Mouse (Mus musculus) forebrain, embryonic 13.5 days (tissue): ENCODE data around the gene Zfp580. TPM values are rescaled to one million over a fixed set of nuclear protein-coding genes. Genes with fewer than 3 reads are reported as not detected.

Experiments
- ATAC-seq: fragments of 200-750 bp; cut with Nextera tagmentation; 2 replicates; pipeline ENCODE4 v1.8.0; 2017
- H3K27ac ChIP-seq: fragments of 300-500 bp; sonication (generic); 2 replicates; pipeline ENCODE4 v1.5.1; 2015; ENCODE audit warnings: inconsistent platforms, mild to moderate bottlenecking, moderate library complexity
- H3K27me3 ChIP-seq: fragments of 300-500 bp; sonication (generic); 2 replicates; pipeline ENCODE4 v1.6.1; 2015; ENCODE audit warnings: mild to moderate bottlenecking, inconsistent platforms
- H3K36me3 ChIP-seq: fragments of 300-500 bp; sonication (generic); 2 replicates; pipeline ENCODE4 v1.6.1; 2015; ENCODE audit warnings: mild to moderate bottlenecking, inconsistent platforms; ENCODE audit not compliant: poor library complexity, severe bottlenecking
- H3K4me1 ChIP-seq: fragments of 300-500 bp; sonication (generic); 2 replicates; pipeline ENCODE4 v1.6.1; 2015; ENCODE audit warnings: inconsistent platforms
- H3K4me2 ChIP-seq: fragments of 300-500 bp; sonication (generic); 2 replicates; pipeline ENCODE4 v1.6.1; 2015; ENCODE audit warnings: inconsistent platforms, mild to moderate bottlenecking, moderate library complexity
- H3K4me3 ChIP-seq: fragments of 300-500 bp; sonication (generic); 2 replicates; pipeline ENCODE4 v1.5.1; 2015; ENCODE audit warnings: mild to moderate bottlenecking, inconsistent platforms
- H3K9ac ChIP-seq: fragments of 300-500 bp; sonication (generic); 2 replicates; pipeline ENCODE4 v1.6.1; 2015; ENCODE audit warnings: mild to moderate bottlenecking, inconsistent platforms
- H3K9me3 ChIP-seq: fragments of 300-500 bp; sonication (generic); replicated peaks from 2 replicates; pipeline ENCODE4 v1.6.1; 2016; ENCODE audit warnings: inconsistent platforms
- WGBS: fragments of 180-500 bp; shearing (Covaris S2); methylation state at CpG from one replicate; pipeline ENCODE4 v1.1.7; 2015; 5-methylcytosine and 5-hydroxymethylcytosine counted together
- polyA plus RNA-seq: library from polyadenylated mRNA; unstranded; fragments of >200 nt; fragmentation: Nextera tagmentation; extraction: Ambion mirVana; gene quantifications from 2 replicates; pipeline ENCODE4 v1.2.1, GENCODE M21; 2015

Gene Zfp580
- polyA plus RNA-seq, 1 experiment from 2014 or later: 45.6 TPM

- ATAC-seq: no peak
- H3K9ac ChIP-seq: no peak overlapping the region
Observed at GRCm38 (mm10) chr7:5037467-5037866, 13.9 kb upstream of the Zfp580 start.

GRCm38 (mm10) chr7:5038109-5038732, 13.1 kb upstream of the Zfp580 start, which contains the start of gene Zfp784:
Gene Zfp784 (minus strand): TSS chr7:5038446.
- peaks cover 36% of the 10 kb centered on the region for H3K36me3 ChIP-seq
- H3K9ac ChIP-seq: peak within 1 kb of the TSS; percentile 72
- H3K4me1 ChIP-seq: peaks cover 9% of the 10 kb centered on the region; the same call in 1 of the 2 replicates
- ATAC-seq: peak; percentile 97
- peak within 1 kb of the TSS; percentile 64 for H3K4me3 ChIP-seq
- WGBS: under 1% methylated on average over 48 of the region's 48 CpGs
- peak within 1 kb of the TSS; percentile 59 for H3K4me2 ChIP-seq
- H3K27ac ChIP-seq: peak within 1 kb of the TSS; percentile 88
- H3K27me3 ChIP-seq: no peaks in the 10 kb centered on the region
- no peaks in the 10 kb centered on the region for H3K9me3 ChIP-seq

More at GRCm38 (mm10) chr7:5037467-5037866, 13.9 kb upstream of the Zfp580 start:
- Histone ChIP-seq H3K27ac (peak overlapping the region; percentile 88), H3K36me3 (peaks cover 44% of the 10 kb centered on the region), H3K4me1 (peaks cover 9% of the 10 kb centered on the region; the same call in 1 of the 2 replicates), H3K27me3 (no peaks in the 10 kb centered on the region), H3K9me3 (no peaks in the 10 kb centered on the region), H3K4me2 (peak overlapping the region; percentile 59), H3K4me3 (peak overlapping the region; percentile 64)
- 89% methylated on average over 8 of the region's 8 CpGs for WGBS

- peak overlapping the region; percentile 88; the same call in 1 of the 2 replicates for H3K27ac ChIP-seq
- H3K4me1 ChIP-seq: peaks cover 9% of the 10 kb centered on the region; the same call in 1 of the 2 replicates
- no peak overlapping the region for H3K9ac ChIP-seq
- 25% methylated on average over 5 of the region's 5 CpGs for WGBS
- no peak for ATAC-seq
- H3K4me3 ChIP-seq: peak overlapping the region; percentile 64
- peak overlapping the region; percentile 59 for H3K4me2 ChIP-seq
- no peaks in the 10 kb centered on the region for H3K9me3 ChIP-seq
- no peaks in the 10 kb centered on the region for H3K27me3 ChIP-seq
- peaks cover 29% of the 10 kb centered on the region for H3K36me3 ChIP-seq
Observed at GRCm38 (mm10) chr7:5038940-5039339, 12.4 kb upstream of the Zfp580 start.

- peaks cover 4% of the 10 kb centered on the region; the same call in 1 of the 2 replicates for H3K36me3 ChIP-seq
- no peak overlapping the region for H3K4me3 ChIP-seq
- no peaks in the 10 kb centered on the region for H3K4me1 ChIP-seq
- ATAC-seq: no peak
- H3K9ac ChIP-seq: no peak overlapping the region
- H3K4me2 ChIP-seq: no peak overlapping the region
- WGBS: 85% methylated on average over 2 of the region's 2 CpGs
- H3K27me3 ChIP-seq: no peaks in the 10 kb centered on the region
- no peak overlapping the region for H3K27ac ChIP-seq
- H3K9me3 ChIP-seq: no peaks in the 10 kb centered on the region
Observed at GRCm38 (mm10) chr7:5044981-5045380, 6.4 kb upstream of the Zfp580 start.

GRCm38 (mm10) chr7:5046112-5046511, 5.2 kb upstream of the Zfp580 start:
- WGBS: 74% methylated on average over 2 of the region's 2 CpGs
- Histone ChIP-seq H3K27ac (no peak overlapping the region), H3K4me1 (peaks cover 8% of the 10 kb centered on the region), H3K36me3 (peaks cover 3% of the 10 kb centered on the region; the same call in 1 of the 2 replicates), H3K9me3 (no peaks in the 10 kb centered on the region), H3K4me2 (no peak overlapping the region), H3K27me3 (no peaks in the 10 kb centered on the region), H3K9ac (no peak overlapping the region), H3K4me3 (no peak overlapping the region)
- no peak for ATAC-seq

- Histone ChIP-seq H3K27ac (no peak overlapping the region), H3K36me3 (no peaks in the 10 kb centered on the region), H3K4me3 (no peak overlapping the region), H3K4me2 (no peak overlapping the region), H3K27me3 (peaks cover 4% of the 10 kb centered on the region; the same call in 1 of the 2 replicates), H3K9me3 (no peaks in the 10 kb centered on the region), H3K9ac (no peak overlapping the region), H3K4me1 (peaks cover 14% of the 10 kb centered on the region)
- WGBS: 40% methylated on average over 2 of the region's 2 CpGs
- ATAC-seq: no peak
Observed at GRCm38 (mm10) chr7:5047313-5047712, 4.0 kb upstream of the Zfp580 start.

- Histone ChIP-seq H3K4me2 (peak overlapping the region; percentile 90), H3K36me3 (no peaks in the 10 kb centered on the region), H3K9me3 (no peaks in the 10 kb centered on the region), H3K4me1 (peaks cover 49% of the 10 kb centered on the region), H3K4me3 (peak overlapping the region; percentile 82), H3K27ac (peak overlapping the region; percentile 77; the same call in 1 of the 2 replicates), H3K9ac (peak overlapping the region; percentile 85), H3K27me3 (peaks cover 56% of the 10 kb centered on the region)
- WGBS: 3% methylated on average over 7 of the region's 12 CpGs
- no peak for ATAC-seq
Observed at GRCm38 (mm10) chr7:5052438-5052837, 1.1 kb downstream of the Zfp580 start.

GRCm38 (mm10) chr7:5052931-5053343, 1.6 kb downstream of the Zfp580 start:
- peaks cover 61% of the 10 kb centered on the region for H3K27me3 ChIP-seq
- peak overlapping the region; percentile 82 for H3K4me3 ChIP-seq
- H3K36me3 ChIP-seq: no peaks in the 10 kb centered on the region
- no peaks in the 10 kb centered on the region for H3K9me3 ChIP-seq
- no peak for ATAC-seq
- H3K4me1 ChIP-seq: peaks cover 54% of the 10 kb centered on the region
- 4% methylated on average over 45 of the region's 45 CpGs for WGBS
- no peak overlapping the region for H3K27ac ChIP-seq
- peak overlapping the region; percentile 85 for H3K9ac ChIP-seq
- H3K4me2 ChIP-seq: peak overlapping the region; percentile 90

- Histone ChIP-seq H3K27ac (no peak overlapping the region), H3K9ac (peak overlapping the region; percentile 85), H3K4me3 (peak overlapping the region; percentile 82), H3K4me1 (peaks cover 54% of the 10 kb centered on the region), H3K4me2 (peak overlapping the region; percentile 90), H3K27me3 (peaks cover 67% of the 10 kb centered on the region), H3K9me3 (no peaks in the 10 kb centered on the region), H3K36me3 (no peaks in the 10 kb centered on the region)
- ATAC-seq: no peak
- WGBS: 7% methylated on average over 32 of the region's 32 CpGs
Observed at GRCm38 (mm10) chr7:5053456-5054179, 2.3 kb downstream of the Zfp580 start.

- H3K27ac ChIP-seq: no peak overlapping the region
- no peak for ATAC-seq
- peaks cover 72% of the 10 kb centered on the region for H3K27me3 ChIP-seq
- peaks cover 62% of the 10 kb centered on the region for H3K4me1 ChIP-seq
- H3K4me3 ChIP-seq: peak overlapping the region; percentile 51
- H3K36me3 ChIP-seq: no peaks in the 10 kb centered on the region
- H3K4me2 ChIP-seq: peak overlapping the region; percentile 71
- 1% methylated on average over 55 of the region's 55 CpGs for WGBS
- H3K9me3 ChIP-seq: no peaks in the 10 kb centered on the region
- peak overlapping the region; percentile 74 for H3K9ac ChIP-seq
Observed at GRCm38 (mm10) chr7:5056651-5057263, 5.4 kb downstream of the Zfp580 start.

- peaks cover 67% of the 10 kb centered on the region for H3K27me3 ChIP-seq
- peak overlapping the region; percentile 71 for H3K4me2 ChIP-seq
- peak overlapping the region; percentile 74 for H3K9ac ChIP-seq
- no peak for ATAC-seq
- peak overlapping the region; percentile 51 for H3K4me3 ChIP-seq
- peaks cover 56% of the 10 kb centered on the region for H3K4me1 ChIP-seq
- no peaks in the 10 kb centered on the region for H3K9me3 ChIP-seq
- no peak overlapping the region for H3K27ac ChIP-seq
- 40% methylated on average over 8 of the region's 8 CpGs for WGBS
- no peaks in the 10 kb centered on the region for H3K36me3 ChIP-seq
Observed at GRCm38 (mm10) chr7:5057381-5057780, 6.0 kb downstream of the Zfp580 start.

- Histone ChIP-seq H3K27me3 (peaks cover 63% of the 10 kb centered on the region), H3K4me1 (peaks cover 52% of the 10 kb centered on the region), H3K27ac (no peak overlapping the region), H3K4me2 (peak overlapping the region; percentile 71), H3K4me3 (peak overlapping the region; percentile 51), H3K9me3 (no peaks in the 10 kb centered on the region), H3K9ac (no peak overlapping the region), H3K36me3 (no peaks in the 10 kb centered on the region)
- ATAC-seq: no peak
- 29% methylated on average over 11 of the region's 11 CpGs for WGBS
Observed at GRCm38 (mm10) chr7:5057804-5058203, 6.5 kb downstream of the Zfp580 start.
